Mouse (Mus musculus) heart, embryonic 10.5 days (tissue): ENCODE data around the gene C2. TPM values are rescaled to one million over a fixed set of nuclear protein-coding genes. Genes with fewer than 3 reads are reported as not detected.
A peak's percentile ranks its signal among the peaks of the same experiment; 100 is the strongest.

Source experiments
- DNase-seq: peaks from one replicate; pipeline ENCODE4 v3.0.0-alpha.2; 2017; ENCODE audit warnings: low spot score
- H3K27ac ChIP-seq: fragments of 300-500 bp; sonication (generic); 2 replicates; pipeline ENCODE4 v1.5.1; 2016; ENCODE audit warnings: mild to moderate bottlenecking
- H3K27me3 ChIP-seq: fragments of 300-500 bp; sonication (generic); 2 replicates; pipeline ENCODE4 v1.6.1; 2016; ENCODE audit warnings: mild to moderate bottlenecking; ENCODE audit not compliant: poor library complexity, insufficient read depth, severe bottlenecking
- H3K36me3 ChIP-seq: fragments of 300-500 bp; sonication (generic); 2 replicates; pipeline ENCODE4 v1.6.1; 2016; ENCODE audit warnings: mild to moderate bottlenecking, moderate library complexity
- H3K4me1 ChIP-seq: fragments of 300-500 bp; sonication (generic); 2 replicates; pipeline ENCODE4 v1.6.1; 2016; ENCODE audit warnings: mild to moderate bottlenecking
- H3K4me3 ChIP-seq: fragments of 300-500 bp; sonication (generic); 2 replicates; pipeline ENCODE4 v1.5.1; 2016; ENCODE audit warnings: mild to moderate bottlenecking, moderate library complexity
- H3K9me3 ChIP-seq: fragments of 300-500 bp; sonication (generic); 2 replicates; pipeline ENCODE4 v1.6.1; 2016; ENCODE audit warnings: mild to moderate bottlenecking, moderate library complexity
- WGBS: fragments of 180-500 bp; shearing (Covaris S2); methylation state at CpG from one replicate; pipeline ENCODE4 v1.1.7; 2016; 5-methylcytosine and 5-hydroxymethylcytosine counted together
- polyA plus RNA-seq: library from polyadenylated mRNA; unstranded; fragments of >200 nt; fragmentation: Nextera tagmentation; extraction: Ambion mirVana; gene quantifications from 2 replicates; pipeline ENCODE4 v1.2.1, GENCODE M21; 2016

The C2 gene
- polyA plus RNA-seq, 1 experiment from 2014 or later, result 1.6 TPM

GRCm38 (mm10) chr17:34858670-34859069 is 39.4 kb downstream of the C2 start:
- no peak overlapping the region for H3K4me3 ChIP-seq
- DNase-seq, result no peak
- no peaks in the 10 kb centered on the region for H3K9me3 ChIP-seq
- peaks cover 18% of the 10 kb centered on the region; the same call in 1 of the 2 replicates for H3K27me3 ChIP-seq
- no peaks in the 10 kb centered on the region for H3K4me1 ChIP-seq
- H3K27ac ChIP-seq, result no peak overlapping the region
- WGBS, result 76% methylated on average over 4 of the region's 4 CpGs
- H3K36me3 ChIP-seq, result peaks cover 47% of the 10 kb centered on the region

GRCm38 (mm10) chr17:34855825-34856224 is 42.2 kb downstream of the C2 start:
- no peak overlapping the region for H3K27ac ChIP-seq
- H3K4me3 ChIP-seq, result no peak overlapping the region
- no peak for DNase-seq
- H3K27me3 ChIP-seq, result no peaks in the 10 kb centered on the region
- no peaks in the 10 kb centered on the region for H3K9me3 ChIP-seq
- H3K4me1 ChIP-seq, result peaks cover 8% of the 10 kb centered on the region
- 42% methylated on average over 3 of the region's 3 CpGs for WGBS
- H3K36me3 ChIP-seq, result peaks cover 64% of the 10 kb centered on the region

GRCm38 (mm10) chr17:34854761-34855160 is 43.3 kb downstream of the C2 start:
- Histone ChIP-seq H3K9me3 (no peaks in the 10 kb centered on the region), H3K27ac (no peak overlapping the region), H3K27me3 (no peaks in the 10 kb centered on the region), H3K4me3 (no peak overlapping the region), H3K4me1 (peaks cover 13% of the 10 kb centered on the region), H3K36me3 (peaks cover 64% of the 10 kb centered on the region)
- no peak for DNase-seq
- 74% methylated on average over 3 of the region's 3 CpGs for WGBS

GRCm38 (mm10) chr17:34853511-34853910 is 44.6 kb downstream of the C2 start:
- H3K36me3 ChIP-seq, result peaks cover 64% of the 10 kb centered on the region
- H3K4me1 ChIP-seq, result peaks cover 18% of the 10 kb centered on the region
- no peaks in the 10 kb centered on the region for H3K9me3 ChIP-seq
- H3K27me3 ChIP-seq, result no peaks in the 10 kb centered on the region
- 79% methylated on average over 8 of the region's 8 CpGs for WGBS
- DNase-seq, result no peak
- no peak overlapping the region for H3K27ac ChIP-seq
- H3K4me3 ChIP-seq, result no peak overlapping the region

- peak overlapping the region; percentile 96 for H3K4me3 ChIP-seq
- peak overlapping the region; percentile 92 for H3K27ac ChIP-seq
- H3K36me3 ChIP-seq, result peaks cover 63% of the 10 kb centered on the region
- 3% methylated on average over 25 of the region's 25 CpGs for WGBS
- no peak for DNase-seq
- H3K4me1 ChIP-seq, result peaks cover 18% of the 10 kb centered on the region
- H3K27me3 ChIP-seq, result no peaks in the 10 kb centered on the region
- H3K9me3 ChIP-seq, result no peaks in the 10 kb centered on the region
These were observed 47.4 kb downstream of the C2 start for GRCm38 (mm10) chr17:34850517-34851125.

- WGBS, result under 1% methylated on average over 63 of the region's 65 CpGs
- peak within 1 kb of the TSS; percentile 92 for H3K27ac ChIP-seq
- H3K9me3 ChIP-seq, result no peaks in the 10 kb centered on the region
- peak within 1 kb of the TSS; percentile 96 for H3K4me3 ChIP-seq
- peaks cover 63% of the 10 kb centered on the region for H3K36me3 ChIP-seq
- H3K4me1 ChIP-seq, result peaks cover 18% of the 10 kb centered on the region
- H3K27me3 ChIP-seq, result no peaks in the 10 kb centered on the region
- DNase-seq, result peak; percentile 98
These were observed 48.1 kb downstream of the C2 start, which contains the start of the genes Skiv2l and Nelfe for GRCm38 (mm10) chr17:34849722-34850516. TSS of gene Skiv2l (minus strand) at chr17:34850210. TSS of gene Nelfe (plus strand) at chr17:34850391.

GRCm38 (mm10) chr17:34847615-34848014 is 50.5 kb downstream of the C2 start:
- Histone ChIP-seq H3K4me1 (peaks cover 18% of the 10 kb centered on the region), H3K27ac (no peak overlapping the region), H3K4me3 (no peak overlapping the region), H3K27me3 (no peaks in the 10 kb centered on the region), H3K9me3 (no peaks in the 10 kb centered on the region), H3K36me3 (peaks cover 63% of the 10 kb centered on the region)
- no peak for DNase-seq
- WGBS, result 86% methylated on average over 7 of the region's 7 CpGs

GRCm38 (mm10) chr17:34847192-34847591 is 50.9 kb downstream of the C2 start:
- no peaks in the 10 kb centered on the region for H3K27me3 ChIP-seq
- DNase-seq, result no peak
- peaks cover 18% of the 10 kb centered on the region for H3K4me1 ChIP-seq
- whole genome bisulfite sequencing, result 90% methylated on average over 6 of the region's 6 CpGs
- no peaks in the 10 kb centered on the region for H3K9me3 ChIP-seq
- no peak overlapping the region for H3K4me3 ChIP-seq
- peaks cover 63% of the 10 kb centered on the region for H3K36me3 ChIP-seq
- H3K27ac ChIP-seq, result no peak overlapping the region

GRCm38 (mm10) chr17:34844884-34845283 is 53.2 kb downstream of the C2 start:
- DNase-seq, result no peak
- H3K4me3 ChIP-seq, result no peak overlapping the region
- H3K36me3 ChIP-seq, result peaks cover 83% of the 10 kb centered on the region
- H3K9me3 ChIP-seq, result no peaks in the 10 kb centered on the region
- H3K4me1 ChIP-seq, result peaks cover 11% of the 10 kb centered on the region
- no peaks in the 10 kb centered on the region for H3K27me3 ChIP-seq
- H3K27ac ChIP-seq, result no peak overlapping the region
- WGBS, result 90% methylated on average over 13 of the region's 13 CpGs

GRCm38 (mm10) chr17:34840736-34841307 is 57.2 kb downstream of the C2 start:
- 79% methylated on average over 6 of the region's 6 CpGs for WGBS
- peaks cover 79% of the 10 kb centered on the region for H3K36me3 ChIP-seq
- peak; percentile 91 for DNase-seq
- no peaks in the 10 kb centered on the region for H3K9me3 ChIP-seq
- H3K27me3 ChIP-seq, result no peaks in the 10 kb centered on the region
- H3K4me1 ChIP-seq, result peaks cover 30% of the 10 kb centered on the region
- peak overlapping the region; percentile 62; the same call in 1 of the 2 replicates for H3K27ac ChIP-seq
- H3K4me3 ChIP-seq, result peak overlapping the region; percentile 19; the same call in 1 of the 2 replicates

- peaks cover 61% of the 10 kb centered on the region for H3K36me3 ChIP-seq
These were observed 59.3 kb downstream of the C2 start for GRCm38 (mm10) chr17:34838785-34839184.

GRCm38 (mm10) chr17:34837464-34838324 is 60.4 kb downstream of the C2 start:
- peaks cover 33% of the 10 kb centered on the region for H3K4me1 ChIP-seq
- peaks cover 56% of the 10 kb centered on the region for H3K36me3 ChIP-seq
- H3K9me3 ChIP-seq, result no peaks in the 10 kb centered on the region
- H3K27ac ChIP-seq, result peak overlapping the region; percentile 87
- WGBS, result 38% methylated on average over 43 of the region's 43 CpGs
- H3K27me3 ChIP-seq, result no peaks in the 10 kb centered on the region
- peak overlapping the region; percentile 94 for H3K4me3 ChIP-seq
- no peak for DNase-seq

More at GRCm38 (mm10) chr17:34838785-34839184, 59.3 kb downstream of the C2 start:
- no peak for DNase-seq
- peak overlapping the region; percentile 94 for H3K4me3 ChIP-seq
- WGBS, result 89% methylated on average over 7 of the region's 7 CpGs
- H3K9me3 ChIP-seq, result no peaks in the 10 kb centered on the region
- H3K27ac ChIP-seq, result no peak overlapping the region
- H3K27me3 ChIP-seq, result no peaks in the 10 kb centered on the region
- peaks cover 33% of the 10 kb centered on the region for H3K4me1 ChIP-seq
